Mouse (Mus musculus): ENCODE data around the gene Slc25a25.

Gene Slc25a25

DNA sequence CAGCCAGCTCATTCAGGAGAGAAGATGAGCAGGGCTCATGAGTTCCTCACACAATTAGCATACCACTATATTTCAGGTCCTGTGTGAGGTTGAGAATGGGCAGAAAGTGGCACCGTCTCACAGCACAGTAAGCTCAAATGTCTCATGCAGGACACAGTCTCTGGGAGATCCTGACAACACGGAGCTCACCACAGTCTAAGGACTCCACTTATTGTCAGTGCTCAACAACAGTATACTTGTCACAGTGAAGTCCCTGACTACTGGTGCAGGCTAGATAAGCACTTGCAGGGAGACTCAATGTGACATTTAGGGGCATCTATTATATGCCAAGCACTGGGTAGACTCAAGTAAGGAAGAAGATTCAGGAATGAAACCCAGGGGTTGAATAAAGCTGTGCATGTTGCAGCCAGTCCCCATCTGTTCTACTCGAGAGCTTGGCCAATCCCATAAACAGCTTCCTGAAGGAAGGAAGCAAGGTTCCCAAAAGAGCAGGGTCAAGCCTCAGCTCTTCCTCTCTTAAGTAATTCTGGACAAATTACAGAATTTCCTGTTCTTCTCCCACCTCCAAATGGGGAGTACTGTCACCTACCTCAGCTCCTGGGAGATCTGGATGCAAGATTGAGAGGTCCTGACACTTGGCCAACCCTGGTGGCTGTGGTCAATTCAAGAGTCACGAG is 21.9 kb downstream of the Slc25a25 start:
- DNase-seq (ENCODE audit: low read depth, low spot score), result no peak

DNA sequence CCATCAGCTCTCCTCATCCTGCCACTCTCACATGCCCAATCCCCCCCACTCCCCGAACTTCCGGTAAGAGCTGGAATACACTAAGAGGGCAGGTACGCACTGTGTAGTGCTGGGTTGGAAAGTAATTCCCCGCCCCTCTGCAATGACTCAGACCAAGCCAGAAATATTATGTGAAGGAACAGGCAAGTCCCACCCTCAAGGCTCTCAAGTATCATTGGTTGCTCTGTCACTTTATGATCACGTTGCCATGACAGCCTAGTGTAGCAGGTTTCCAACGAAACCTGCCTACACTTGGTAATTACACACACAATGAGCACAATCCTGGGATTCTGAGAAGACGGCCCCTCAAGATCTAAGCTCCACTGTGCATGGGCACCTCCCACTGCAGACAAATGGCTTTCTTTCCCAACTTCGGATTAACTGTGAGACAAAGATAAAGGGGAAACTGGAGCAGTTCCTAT is 23.0 kb downstream of the Slc25a25 start:
- DNase-seq (ENCODE audit: low read depth, low spot score), result peak; percentile 93

DNA sequence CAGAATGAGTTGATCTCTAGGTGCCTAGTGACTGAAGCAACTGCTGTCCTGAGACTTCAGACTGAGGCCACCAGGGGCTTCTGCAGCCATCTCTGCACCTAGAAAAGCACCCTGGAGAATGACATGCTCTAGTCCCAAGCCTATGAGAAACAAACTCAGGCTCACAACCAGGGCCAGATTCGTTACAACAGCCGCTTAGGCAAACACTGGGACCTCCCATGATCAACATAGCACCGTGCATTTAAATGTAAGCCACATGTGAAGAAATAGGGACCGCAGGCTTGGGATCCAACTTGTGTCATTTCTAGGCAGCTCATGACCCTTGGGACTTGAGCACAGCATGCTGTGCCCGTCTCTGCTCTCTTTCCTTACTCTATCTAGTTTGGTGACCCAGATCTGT is 23.5 kb downstream of the Slc25a25 start:
- DNase-seq (ENCODE audit: low read depth, low spot score), result no peak

DNA sequence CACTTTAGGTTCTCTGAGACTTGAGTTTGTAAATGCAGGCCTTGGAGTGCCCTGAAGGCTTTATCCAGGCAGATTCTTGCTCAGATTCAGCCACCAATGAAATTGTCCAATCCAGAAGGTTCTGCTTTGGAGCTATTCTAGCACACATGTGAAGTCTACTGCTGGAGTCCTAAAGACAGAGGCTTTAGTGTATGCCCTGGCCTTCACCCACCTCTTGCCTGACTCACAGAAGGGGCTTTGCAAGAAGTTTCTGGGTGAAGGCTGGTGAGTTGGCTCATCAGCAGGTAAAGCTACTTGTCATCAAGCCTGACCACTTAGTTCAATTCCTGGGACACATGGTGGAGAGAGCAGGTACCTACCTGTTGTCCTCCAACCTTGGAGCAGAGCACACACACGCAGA is 25.1 kb downstream of the Slc25a25 start:
- DNase-seq (ENCODE audit: low read depth, low spot score), result no peak

GRCm38 (mm10) chr2:32425568-32425967 is 25.7 kb downstream of the Slc25a25 start:
- peak; percentile 82 for DNase-seq (ENCODE audit: low read depth, low spot score)

GRCm38 (mm10) chr2:32424796-32425195 is 26.4 kb downstream of the Slc25a25 start:
- DNase-seq (ENCODE audit: low read depth, low spot score), result no peak

DNA sequence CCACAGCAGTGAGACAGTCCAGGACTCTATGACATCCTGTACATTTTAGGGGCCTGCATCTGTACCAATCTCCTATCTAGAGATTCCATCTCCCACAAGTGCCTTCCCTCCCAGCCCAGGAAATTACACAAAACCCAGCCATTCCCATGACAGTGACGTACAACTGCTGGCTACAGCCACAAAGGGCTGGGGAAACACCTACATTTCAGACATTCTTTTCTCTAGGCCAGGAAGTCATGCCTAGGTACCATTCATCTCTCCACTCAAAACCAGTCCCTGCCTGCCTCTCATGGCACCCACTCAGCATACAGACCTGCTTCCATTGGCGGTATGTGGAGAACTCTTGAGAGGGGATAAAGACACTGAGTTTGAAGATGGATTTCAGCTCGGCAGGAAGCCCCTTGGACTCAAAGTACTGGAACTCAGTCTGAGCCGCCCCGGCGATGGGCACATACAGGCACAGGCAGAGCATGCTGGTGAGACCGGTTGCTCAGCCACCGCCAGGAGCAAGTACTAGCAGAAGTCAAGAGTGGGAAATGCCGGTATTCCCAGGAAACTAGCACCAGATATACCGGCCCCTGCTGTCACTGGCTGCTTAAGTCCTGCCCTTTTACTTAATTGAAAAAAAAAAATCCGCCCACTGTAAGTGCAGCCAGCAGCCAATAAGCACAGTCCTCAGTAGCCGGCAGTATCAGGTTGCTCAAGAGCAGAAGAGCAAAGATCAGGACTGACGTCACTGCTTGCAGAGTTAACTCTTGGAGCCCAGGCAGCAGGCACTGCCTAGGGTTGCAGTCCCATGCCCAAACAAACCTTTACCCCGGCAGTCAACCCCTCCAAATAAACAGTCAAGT is 27.5 kb downstream of the Slc25a25 start:
- peak; percentile 92 for DNase-seq (ENCODE audit: low read depth, low spot score)

DNA sequence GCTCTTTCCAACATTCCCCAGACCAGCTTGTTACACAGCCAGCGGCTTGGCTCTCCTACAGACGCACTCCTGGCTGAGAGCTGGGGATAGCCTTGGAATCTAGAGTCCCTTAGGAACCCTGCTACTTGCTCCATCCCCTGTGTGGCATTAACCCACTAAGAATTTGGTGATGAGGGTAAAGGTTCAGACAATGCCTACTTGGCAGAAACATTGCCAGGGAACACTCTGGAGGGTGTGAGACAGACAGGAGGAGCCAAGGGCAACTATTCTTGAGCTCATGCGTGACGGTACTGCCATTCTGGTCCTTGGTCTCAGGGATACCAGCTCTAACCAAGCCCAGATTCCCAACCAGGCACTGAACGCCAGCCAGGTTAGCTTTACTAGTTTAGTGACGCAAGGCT is 29.4 kb downstream of the Slc25a25 start:
- DNase-seq (ENCODE audit: low read depth, low spot score), result no peak

DNA sequence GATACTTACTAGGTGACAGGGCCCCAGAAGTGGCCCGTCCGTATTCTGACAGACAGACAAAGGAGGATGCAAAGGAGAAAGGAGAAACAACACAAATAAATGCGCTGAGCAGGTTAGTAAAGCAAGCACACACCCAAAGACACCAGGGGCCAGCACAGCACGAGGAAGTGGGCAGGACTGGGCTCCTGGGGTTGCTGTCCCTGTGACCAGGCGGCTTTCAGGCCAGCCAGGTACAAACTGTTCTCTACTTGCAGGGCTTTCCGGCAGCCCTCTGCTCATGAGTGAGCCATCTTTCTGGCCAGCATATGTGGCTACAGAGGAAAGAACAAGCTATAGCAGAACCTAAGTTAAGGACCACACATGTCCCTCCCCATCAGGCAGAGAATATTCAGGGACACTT is 30.6 kb downstream of the Slc25a25 start:
- DNase-seq (ENCODE audit: low read depth, low spot score), result no peak

GRCm38 (mm10) chr2:32420066-32420608 is 31.1 kb downstream of the Slc25a25 start:
- no peak for DNase-seq (ENCODE audit: low read depth, low spot score)

GRCm38 (mm10) chr2:32419359-32419758 is 31.9 kb downstream of the Slc25a25 start:
- DNase-seq (ENCODE audit: low read depth, low spot score), result peak; percentile 88

GRCm38 (mm10) chr2:32418430-32419151 is 32.7 kb downstream of the Slc25a25 start:
- DNase-seq (ENCODE audit: low read depth, low spot score), result no peak

DNA sequence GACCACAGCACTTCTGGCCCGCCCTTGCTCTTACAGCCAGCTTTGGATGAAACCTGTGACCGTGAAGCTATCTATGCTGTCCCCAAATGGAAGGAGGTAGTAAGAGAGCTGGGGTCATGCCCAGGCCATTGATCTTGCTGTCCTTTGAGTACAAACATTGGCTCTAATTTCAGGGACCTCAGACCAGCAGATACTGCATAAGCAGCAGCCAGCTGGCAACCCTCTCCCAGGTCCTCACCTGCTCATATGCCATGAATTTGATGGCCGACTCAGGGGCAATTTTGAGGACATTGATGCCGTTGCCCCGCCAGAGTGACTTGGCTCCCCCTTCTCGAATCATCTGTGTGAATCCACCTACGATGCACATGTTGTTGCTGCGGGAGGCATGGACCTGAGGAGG is 33.8 kb downstream of the Slc25a25 start:
- DNase-seq (ENCODE audit: low read depth, low spot score), result no peak

- DNase-seq (ENCODE audit: low read depth, low spot score), result no peak
These were observed 34.7 kb downstream of the Slc25a25 start for GRCm38 (mm10) chr2:32416556-32416955.

GRCm38 (mm10) chr2:32415801-32416200 is 35.4 kb downstream of the Slc25a25 start:
- DNase-seq (ENCODE audit: low read depth, low spot score), result no peak

- DNase-seq (ENCODE audit: low read depth, low spot score), result no peak
These were observed 37.3 kb downstream of the Slc25a25 start for GRCm38 (mm10) chr2:32413936-32414335.

- DNase-seq (ENCODE audit: low read depth, low spot score), result no peak
These were observed 38.3 kb downstream of the Slc25a25 start for GRCm38 (mm10) chr2:32412742-32413531.

- DNase-seq (ENCODE audit: low read depth, low spot score), result no peak
These were observed 39.8 kb downstream of the Slc25a25 start for GRCm38 (mm10) chr2:32411407-32411806.

- no peak for DNase-seq (ENCODE audit: low read depth, low spot score)
These were observed 42.5 kb downstream of the Slc25a25 start for GRCm38 (mm10) chr2:32408429-32409424.
